Mouse (Mus musculus) gastrocnemius, postnatal 36 days (tissue): ENCODE data around the gene Map3k14. TPM values are rescaled to one million over a fixed set of nuclear protein-coding genes. Genes with fewer than 3 reads are reported as not detected.
"Not testable (repeated sequence)": the region's sequence is repeated elsewhere in the genome, so short reads cannot be mapped to it uniquely, and the experiment has no call there.

ENCODE experiments used
- DNase-seq, 2 experiments: peaks; one replicate each; pipeline ENCODE4 v3.0.0; 2022
- intact Hi-C: fragments of 180-260 bp; cut with DNase I; formaldehyde crosslinking; loops from one replicate; pipeline ENCODE4 v1.15.1; 2025
- total RNA-seq, 2 experiments: library from RNA; stranded (reverse); gene quantifications; 2 replicates each; pipeline ENCODE4 v1.2.3; 2021

Gene Map3k14
- total RNA-seq, 2 experiments from 2014 or later: 1.9 to 2.6 TPM

DNA sequence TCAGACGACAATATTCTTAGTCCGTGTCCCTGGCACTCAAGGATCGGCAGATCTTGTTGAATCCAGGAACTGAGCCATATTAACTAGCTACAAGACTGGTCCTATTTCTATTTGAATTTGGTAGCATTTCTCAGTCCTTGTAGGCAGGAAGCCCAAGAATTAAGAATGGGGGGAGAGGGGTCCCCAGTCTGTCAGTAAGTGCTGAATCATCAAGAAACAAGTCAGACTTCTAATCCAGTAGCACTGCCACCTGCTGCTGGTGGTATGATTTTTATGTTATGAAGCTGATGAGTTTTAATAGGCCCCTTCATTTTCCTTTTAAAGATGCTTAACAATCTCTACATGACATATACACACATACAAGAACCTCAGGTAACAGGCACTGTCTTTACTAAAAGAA lies 16.9 kb downstream of the Map3k14 start:
- intact Hi-C loops: no loop called here
- DNase-seq: no peak

DNA sequence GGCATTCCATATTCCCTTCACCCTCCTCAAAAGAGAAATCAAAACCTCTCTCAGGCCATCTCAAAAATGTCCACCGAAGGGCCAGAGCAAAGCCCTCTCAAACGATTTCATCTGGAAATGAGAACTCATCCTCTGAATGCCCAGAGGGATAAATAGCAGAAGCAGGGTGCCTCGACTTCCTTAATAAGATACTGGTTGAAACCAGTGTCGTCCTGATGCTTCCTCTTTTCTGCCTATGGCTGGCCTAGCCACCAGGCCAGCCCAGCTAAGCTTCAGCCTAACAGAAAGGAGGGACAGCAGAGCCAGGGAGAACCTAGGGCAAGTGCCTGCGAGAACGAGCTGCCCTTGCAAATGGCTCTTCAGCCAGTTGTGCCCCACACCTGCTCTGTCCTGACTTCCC lies 17.8 kb downstream of the Map3k14 start:
- intact Hi-C loops: no loop called here
- DNase-seq: no peak

DNA sequence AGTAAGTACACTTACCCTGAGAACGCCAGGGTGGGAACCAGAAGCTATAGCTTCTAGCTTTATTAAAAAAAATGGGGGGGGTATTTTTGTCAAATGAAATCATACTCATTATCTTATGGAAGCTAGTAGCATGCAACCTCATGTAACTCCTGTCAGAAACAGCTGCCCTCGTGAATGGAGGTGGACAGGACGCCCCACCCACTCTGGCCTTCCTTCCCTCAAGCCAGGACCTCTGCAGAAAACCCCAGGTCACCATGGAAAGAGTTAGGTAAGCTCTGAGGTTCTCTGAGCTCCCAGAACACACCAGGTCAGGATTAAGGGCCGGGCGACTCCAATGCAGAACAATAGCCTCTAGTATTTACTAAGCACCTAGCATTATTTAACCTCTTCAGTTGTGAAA lies 18.4 kb downstream of the Map3k14 start:
- intact Hi-C loops: no loop called here
- no peak for DNase-seq

DNA sequence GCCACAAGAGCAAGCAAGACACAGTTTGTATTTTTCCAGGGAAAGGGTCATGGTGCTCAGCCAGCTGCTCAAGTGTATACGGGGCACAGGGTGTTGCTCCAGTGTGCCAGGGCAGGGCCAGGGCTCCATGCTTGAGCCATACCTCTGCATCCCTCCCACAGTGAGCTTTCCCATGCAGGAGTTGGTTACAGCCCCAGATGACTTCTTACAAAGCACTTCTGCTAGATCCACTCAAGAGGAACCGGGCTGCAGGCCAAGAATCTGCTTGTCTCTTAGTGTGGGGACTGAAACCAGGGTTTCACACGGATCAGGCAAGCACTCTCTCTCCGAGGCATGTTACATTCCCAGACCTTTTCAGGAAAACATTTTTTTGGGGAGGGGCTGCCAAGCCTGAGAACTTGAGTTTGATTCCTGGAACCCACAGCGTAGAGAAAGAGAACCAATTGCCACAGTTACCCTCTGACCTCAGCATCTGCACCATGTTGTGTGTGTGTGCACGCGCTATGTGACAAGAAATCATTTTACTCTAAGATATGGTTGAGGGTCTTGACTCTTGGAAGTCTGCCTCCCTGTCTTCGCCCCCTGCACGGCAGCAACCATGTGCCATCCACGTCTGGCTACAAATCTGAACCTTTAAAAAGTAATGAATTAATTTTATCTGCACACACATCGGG lies 19.6 kb downstream of the Map3k14 start:
- DNase-seq: peak; percentile 70 to 73
- intact Hi-C loops: no loop called here

DNA sequence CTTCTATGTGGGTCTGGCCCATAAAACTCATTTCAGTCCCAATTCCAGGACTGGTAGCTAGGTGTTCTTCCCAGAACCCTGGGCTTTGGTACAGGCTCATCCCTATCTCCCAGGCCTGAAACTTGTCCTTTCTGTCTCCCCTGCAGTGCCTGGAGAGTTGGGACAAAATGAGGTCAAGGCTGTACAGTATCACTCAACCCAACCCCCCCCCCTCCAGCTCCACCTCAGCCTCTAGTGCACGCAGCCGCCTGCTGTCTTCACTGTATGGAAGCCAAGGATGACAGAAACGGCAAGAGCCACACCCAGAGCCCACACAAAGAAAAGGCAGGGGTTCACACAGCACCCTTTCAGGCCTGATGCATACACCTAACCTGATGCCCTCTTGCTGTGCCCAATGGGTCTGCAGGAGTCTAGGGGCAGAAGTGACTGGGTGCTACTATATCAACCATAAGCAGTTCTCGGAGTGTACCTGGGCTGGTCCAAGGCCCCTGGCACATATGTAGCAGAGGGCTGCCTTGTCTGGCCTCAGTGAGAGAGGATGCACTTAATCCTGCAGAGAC lies 20.5 kb downstream of the Map3k14 start:
- DNase-seq: no peak
- intact Hi-C loops: no loop called here

DNA sequence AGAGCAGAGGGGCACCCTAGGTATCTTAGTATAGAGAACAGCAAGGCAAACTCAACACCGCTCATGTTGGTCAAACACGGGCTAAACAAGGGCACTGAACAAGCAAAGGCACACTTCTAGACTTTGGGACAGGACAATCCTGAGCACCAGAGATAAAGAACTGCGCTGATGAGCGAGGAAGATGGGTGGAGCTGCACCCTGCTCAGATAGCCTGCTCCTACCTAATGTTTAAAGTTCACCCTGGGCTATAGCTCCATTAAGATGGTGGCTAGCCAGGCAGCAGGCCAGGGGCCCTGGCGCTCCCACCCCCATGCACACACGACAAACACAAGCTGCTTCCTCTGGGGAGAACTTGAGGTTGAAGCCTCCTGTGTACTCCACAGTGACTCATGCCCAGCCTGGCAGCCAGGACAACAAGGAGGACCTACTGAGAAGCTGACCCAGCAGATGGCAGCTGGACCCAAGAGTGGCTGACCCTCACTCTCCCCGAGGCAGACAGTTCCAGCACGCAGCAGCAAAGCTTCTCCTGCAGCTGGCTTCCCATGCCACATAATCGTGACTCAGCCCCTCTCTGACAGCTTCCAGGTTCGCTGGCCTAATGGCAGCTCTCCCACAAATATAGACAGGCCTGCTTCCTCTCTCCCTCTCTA lies 21.1 kb downstream of the Map3k14 start:
- intact Hi-C loops: no loop called here
- peak in 1 of 2 experiments; percentile 45 for DNase-seq

DNA sequence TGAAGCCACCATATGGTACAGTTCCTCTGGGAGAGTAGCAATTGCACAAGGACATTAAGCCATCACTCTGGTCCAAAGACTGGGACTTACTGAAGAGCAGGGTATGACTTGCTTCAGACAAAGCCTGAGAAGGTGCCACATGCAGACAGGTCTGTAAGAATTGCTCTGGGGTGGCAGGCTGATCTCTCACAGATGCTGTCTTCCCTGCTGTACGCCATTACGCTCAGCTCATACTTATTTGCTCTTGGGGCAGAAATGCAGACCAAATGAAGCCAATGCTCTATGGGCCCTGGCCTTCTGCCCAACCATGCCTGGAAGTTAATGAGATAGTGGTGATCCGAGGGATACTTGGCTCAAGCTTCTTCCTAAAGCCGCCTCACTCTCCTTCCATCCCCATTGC lies 22.4 kb downstream of the Map3k14 start:
- intact Hi-C loops: no loop called here
- no peak for DNase-seq

DNA sequence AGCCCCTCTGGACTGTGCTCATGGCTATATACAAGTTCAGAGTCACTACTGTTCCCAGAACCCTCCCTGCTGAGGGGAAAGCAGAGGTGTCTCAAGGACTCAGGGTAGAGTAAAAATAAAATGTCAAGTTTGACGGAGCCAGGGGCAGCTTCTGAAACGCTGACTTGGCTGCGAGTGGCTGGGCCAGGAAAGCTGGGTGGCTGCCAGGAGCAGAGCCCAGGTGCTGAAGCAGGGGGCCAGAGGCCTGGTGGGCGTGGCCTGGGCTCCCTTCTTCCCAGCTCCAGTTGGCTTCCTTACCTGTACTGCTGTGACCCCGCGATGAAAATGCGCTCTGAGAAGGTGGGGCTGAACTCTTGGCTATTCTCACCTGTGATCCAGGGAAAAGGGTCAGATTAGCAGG lies 26.5 kb downstream of the Map3k14 start:
- intact Hi-C loops: no loop called here
- peak in 1 of 2 experiments; percentile 40 for DNase-seq

DNA sequence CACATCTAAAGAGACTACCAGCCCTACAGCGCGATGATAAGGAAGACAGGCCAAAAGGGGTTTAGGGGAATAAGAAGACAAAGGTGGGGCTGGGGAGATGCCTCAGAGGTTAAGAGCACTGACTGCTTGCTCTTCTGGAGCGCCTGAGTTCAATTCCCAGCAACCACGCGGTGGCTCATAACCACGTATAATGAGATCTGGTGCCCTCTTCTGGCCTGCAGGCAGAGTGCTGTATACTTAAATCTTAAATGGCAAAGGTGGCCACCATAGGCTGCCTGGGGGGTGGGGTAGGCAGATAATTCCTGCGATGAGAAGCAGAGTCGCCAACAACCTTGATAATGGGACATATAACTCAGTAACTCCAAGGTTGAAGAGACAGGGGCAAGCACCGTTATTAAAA lies 29.5 kb downstream of the Map3k14 start:
- no peak for DNase-seq
- intact Hi-C loops: no loop called here

DNA sequence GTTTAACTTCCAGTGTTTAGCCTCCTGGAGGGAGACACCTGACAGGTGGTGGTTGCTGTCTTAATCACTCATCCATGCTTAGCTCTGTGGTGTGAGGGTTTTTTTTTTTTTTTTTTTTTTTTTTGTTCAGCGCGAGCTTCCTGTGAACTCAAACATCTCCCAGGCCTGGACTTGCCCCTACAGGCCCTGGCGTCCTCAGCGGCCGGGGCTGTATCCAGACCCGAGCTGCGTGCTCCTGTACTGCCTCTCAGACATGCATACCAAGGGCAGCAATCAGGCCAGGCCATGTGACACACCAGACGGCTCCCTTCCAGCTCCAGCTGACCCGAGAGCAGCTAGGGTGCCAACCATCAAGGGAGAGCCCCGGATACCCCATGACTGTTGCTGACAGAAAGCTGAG lies 30.4 kb downstream of the Map3k14 start:
- intact Hi-C loops: no loop called here
- peak in 1 of 2 experiments; percentile 20 for DNase-seq

DNA sequence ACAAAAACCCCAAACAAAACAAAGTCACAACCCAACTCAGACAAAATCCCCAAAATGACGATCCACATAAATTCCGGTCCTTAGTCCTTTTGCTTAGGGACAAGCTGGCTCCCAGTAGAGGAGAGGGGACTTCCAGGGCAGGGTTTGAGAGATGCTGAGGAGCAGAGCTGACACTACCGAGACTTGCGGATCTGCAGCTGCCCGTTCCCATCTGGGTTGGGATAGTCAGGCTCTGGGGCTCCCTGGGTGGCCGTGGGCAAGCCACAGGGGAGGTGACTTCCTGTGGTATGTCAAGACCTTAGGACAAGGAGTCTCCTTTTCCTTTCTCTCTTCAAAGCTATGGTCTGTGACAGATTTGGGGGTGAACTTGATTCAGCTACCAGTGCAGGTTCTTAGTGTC lies 30.8 kb downstream of the Map3k14 start:
- intact Hi-C loops: no loop called here
- DNase-seq: peak in 1 of 2 experiments; percentile 13

DNA sequence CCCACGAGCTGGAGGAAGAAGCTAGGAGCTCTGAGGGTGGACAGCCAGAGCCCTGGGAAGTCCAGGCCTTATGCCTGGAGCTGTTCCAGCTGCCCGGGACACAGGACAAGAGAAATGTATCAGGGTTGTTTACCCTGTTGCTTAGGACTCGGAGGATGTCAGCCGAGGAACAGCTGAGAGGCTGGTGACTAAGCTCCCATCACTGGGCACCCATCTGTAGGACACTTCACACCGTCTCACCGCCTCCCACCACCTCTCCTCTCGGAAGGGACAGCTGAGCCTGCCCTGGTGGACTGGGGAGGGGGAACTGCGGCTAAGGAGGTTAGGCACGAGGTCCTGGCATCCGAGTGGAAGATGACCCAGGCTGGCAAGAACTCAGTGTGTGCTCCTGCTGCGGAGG lies 31.6 kb downstream of the Map3k14 start:
- peak; percentile 56 to 61 for DNase-seq
- intact Hi-C loops: no loop called here

DNA sequence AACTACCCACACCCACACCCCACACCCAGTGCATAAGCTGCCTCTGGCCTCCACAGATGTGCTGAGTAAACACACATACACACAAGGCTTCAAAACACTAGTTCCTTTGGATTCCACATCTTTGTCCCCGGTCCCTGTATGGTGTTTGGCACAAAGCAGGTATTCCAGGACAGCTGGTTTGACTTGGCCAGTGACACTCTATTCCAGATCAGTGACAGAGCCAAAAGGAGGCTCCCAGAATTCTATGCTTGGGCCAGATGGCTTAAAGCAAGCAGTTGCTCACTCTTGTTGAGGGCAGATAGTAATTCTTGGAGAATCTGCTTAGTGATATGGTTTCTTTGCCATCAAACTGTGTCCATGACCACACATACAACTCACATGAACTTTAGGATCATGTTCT lies 32.8 kb downstream of the Map3k14 start:
- DNase-seq: peak in 1 of 2 experiments; percentile 11
- intact Hi-C loops: loop anchor here (5.0 kb wide), 1 partner anchor 62 kb away; the partner anchor contains the start of gene Fmnl1

DNA sequence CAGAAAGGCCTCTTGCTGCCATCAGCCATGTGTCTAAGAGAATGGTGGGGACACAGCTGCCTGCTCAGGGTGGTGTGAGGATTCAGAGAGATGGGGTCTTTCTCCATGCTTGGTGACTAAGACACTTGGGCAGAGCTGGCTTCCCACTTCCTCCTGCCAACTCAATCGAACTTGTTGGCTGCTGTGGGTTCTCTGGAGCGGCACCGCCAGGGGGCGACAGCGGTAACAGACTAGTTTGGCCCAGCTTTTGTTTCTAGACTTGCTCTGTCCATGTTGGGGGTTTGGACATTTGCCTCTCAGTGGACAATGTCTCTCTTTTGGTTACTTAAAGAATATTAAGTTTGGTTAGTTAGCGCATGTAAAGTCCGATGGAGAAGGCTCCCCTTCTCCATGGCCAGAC lies 34.3 kb downstream of the Map3k14 start:
- intact Hi-C loops: loop anchor here (1.0 to 5.0 kb wide), 3 partner anchors 36 to 93 kb away; partner anchors contain the start of gene Fmnl1
- DNase-seq: peak; percentile 79 to 84

DNA sequence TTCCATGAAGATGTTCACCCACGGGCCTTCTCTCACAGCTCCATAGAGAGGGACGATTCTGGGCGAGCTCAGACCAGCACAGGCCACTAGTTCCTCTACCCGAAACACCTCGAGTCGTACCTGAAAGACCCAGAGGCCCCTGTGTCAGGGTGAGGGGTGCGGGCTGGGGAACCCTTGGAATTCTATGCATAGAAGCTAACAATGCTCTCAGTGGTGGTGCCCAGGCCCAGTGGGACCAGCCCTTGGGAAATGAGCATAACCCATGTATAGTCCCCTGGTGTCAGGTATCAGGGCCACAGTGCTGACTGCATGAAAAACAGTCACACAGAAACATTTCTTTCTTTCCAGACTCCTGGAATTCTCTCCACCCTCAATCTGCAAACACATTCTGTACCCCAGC lies 35.9 kb downstream of the Map3k14 start:
- intact Hi-C loops: loop anchor here (5.0 kb wide), 1 partner anchor 59 kb away; the partner anchor contains the start of gene Fmnl1
- DNase-seq: no peak

DNA sequence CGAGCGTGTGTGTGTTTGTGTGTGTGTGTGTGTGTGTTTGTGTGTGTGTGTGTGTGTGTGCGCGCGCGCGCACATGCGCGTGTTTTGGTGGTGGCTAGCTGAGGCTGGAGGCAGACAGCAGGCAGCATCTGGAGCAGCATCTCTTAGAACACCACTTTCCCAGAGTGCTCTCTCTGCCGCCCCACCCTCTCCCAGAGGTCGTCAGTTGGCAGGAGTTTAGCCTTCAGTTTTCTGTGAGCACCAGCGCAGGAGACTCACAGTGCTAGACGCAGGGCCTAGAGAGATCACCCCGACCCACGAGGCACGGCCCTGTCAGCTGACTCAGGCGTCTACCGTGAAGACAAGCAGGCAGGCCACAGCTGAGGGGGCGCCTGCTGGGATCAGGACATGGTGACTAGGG lies 36.6 kb downstream of the Map3k14 start:
- intact Hi-C loops: loop anchor here (5.0 kb wide), 1 partner anchor 58 kb away; the partner anchor contains the start of gene Fmnl1
- DNase-seq: peak; percentile 59 to 60

DNA sequence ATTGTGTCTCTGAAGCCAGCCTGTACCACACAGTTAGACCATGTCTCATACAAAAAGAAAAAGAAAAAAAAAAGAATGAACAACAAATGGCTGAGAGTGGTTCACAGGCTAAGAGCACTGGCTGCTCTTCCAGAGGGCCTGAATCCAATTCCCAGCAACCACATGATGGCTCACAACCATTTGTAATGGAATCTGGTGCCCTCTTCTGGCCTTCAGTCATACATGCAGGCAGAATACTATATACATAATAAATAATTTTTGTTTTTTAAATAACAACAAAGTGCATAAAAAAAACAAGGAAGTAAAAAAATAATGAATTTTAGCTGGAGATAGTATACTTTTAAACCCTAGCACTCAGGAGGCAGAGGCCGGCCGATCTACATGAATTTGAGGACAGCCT lies 37.7 kb downstream of the Map3k14 start:
- intact Hi-C loops: loop anchor here (5.0 kb wide), 1 partner anchor 57 kb away; the partner anchor contains the start of gene Fmnl1
- DNase-seq: no peak

DNA sequence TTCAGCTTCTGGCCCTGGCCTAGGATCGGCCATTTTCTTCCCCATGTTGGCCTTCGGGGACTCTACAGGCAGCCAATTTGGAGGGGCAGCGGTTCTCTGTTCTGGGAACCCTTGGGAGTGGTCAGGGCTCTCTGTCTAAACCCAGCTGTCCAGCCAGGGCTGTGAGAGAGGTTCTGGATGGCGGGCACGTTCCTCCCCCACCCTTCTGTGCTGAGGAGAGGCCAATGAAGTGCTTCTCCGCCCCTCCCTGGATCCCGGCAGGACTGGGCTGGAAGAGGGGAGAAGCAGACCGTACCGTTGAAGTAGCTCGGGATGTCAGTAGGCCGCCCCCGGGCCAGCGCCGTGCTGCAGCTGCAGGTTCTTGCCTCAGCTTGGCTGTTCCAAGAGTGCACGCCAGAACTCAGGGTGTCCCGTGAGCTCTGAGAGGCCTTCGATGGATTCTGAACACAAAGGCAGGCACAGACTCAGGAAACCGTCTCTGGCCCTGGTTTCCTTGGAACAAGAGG lies 43.3 kb downstream of the Map3k14 start:
- intact Hi-C loops: no loop called here
- DNase-seq: peak; percentile 50 to 57

DNA sequence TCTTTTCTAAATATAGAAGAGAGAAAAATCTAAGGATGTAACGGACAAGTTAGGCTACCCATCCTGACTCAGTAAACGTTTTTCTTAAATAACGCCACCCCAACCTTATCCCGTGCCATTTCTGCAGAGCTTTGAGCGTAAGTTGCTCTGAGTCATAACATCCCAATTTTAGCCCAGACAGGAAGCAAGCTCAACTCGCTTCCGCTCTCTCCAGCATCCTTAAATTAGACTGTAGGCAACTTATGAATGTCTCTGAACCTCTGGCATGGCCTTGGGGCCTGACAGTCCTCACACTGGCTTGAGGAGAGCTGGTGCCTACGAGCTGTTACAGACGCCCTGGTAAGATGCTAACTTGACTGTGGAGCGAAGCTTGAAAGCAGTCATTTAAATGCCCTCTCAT lies 43.8 kb downstream of the Map3k14 start:
- DNase-seq: no peak
- intact Hi-C loops: no loop called here

DNA sequence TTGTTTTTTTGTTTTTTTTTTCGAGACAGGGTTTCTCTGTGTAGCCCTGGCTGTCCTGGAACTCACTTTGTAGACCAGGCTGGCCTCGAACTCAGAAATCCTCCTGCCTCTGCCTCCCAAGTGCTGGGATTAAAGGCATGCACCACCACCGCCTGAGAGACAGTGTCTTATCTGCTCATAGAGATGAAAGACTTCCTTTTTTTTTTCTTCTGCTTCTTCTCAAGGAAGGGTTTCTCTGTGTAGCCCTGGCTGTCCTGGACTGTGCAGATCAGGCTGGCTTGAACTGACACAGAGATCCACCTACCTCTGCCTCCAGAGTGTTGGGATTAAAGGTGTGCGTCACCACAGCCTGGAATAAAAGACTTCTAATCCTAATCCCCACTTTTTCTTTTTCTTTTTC lies 44.6 kb downstream of the Map3k14 start:
- DNase-seq, intact Hi-C loops: not testable (repeated sequence)

DNA sequence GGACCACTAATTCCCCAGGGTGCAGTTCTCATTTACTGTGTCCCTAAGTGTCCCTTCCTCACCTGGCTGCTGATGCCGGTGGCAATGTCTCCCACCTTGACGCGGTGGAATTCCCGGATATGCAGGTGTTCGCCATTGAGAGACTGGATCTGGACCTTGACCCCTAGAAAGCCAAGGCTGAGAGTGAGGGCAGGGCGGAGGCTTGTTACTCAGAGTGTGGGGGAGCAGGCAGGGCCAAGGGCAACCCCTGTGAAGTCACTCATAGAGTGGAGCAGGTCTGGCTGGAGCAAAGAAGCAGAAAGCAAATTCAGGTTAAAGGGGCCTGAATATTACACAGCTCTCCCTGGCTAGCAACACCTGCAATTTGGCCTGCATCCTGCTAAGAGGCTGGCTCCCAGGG lies 45.8 kb downstream of the Map3k14 start:
- DNase-seq: no peak
- intact Hi-C loops: no loop called here
